Mouse (Mus musculus): ENCODE results near the gene Cacna2d3. TPM values are rescaled to one million over a fixed set of nuclear protein-coding genes. Genes with fewer than 3 reads are reported as not detected.

Gene Cacna2d3
- polyA plus RNA-seq, 1 experiment from 2014 or later: not detected

GRCm38 (mm10) chr14:29650591-29650990 is 71.1 kb downstream of the Cacna2d3 start:
- ATAC-seq: no peak
- Histone ChIP-seq H3K9me3 (ENCODE audit: low read length) (no peaks in the 10 kb centered on the region), H3K27me3 (ENCODE audit: insufficient read depth, low read length) (no peaks in the 10 kb centered on the region), H3K36me3 (replicated peaks; ENCODE audit: insufficient read depth, low read length) (no peaks in the 10 kb centered on the region), H3K4me2 (ENCODE audit: low read depth, low read length) (no peak overlapping the region), H3K4me3 (ENCODE audit: low read depth, low read length) (no peak overlapping the region), H3K9ac (replicated peaks) (no peak overlapping the region), H3K27ac (ENCODE audit: low read depth) (no peak overlapping the region), H3K4me1 (ENCODE audit: insufficient read depth) (no peaks in the 10 kb centered on the region)
- no peak for TF ChIP-seq CTCF (IDR thresholded peaks at IDR 0.05; ENCODE audit: low read depth)
- DNase-seq: no peak
- 63% methylated on average over 5 of the region's 5 CpGs for WGBS (ENCODE audit: insufficient replicate concordance)

- H3K27me3 ChIP-seq (ENCODE audit: insufficient read depth, low read length): no peaks in the 10 kb centered on the region
- whole genome bisulfite sequencing (ENCODE audit: insufficient replicate concordance): 72% methylated on average over 6 of the region's 6 CpGs
- no peak for DNase-seq
- H3K9me3 ChIP-seq (ENCODE audit: low read length): no peaks in the 10 kb centered on the region
- H3K36me3 ChIP-seq (replicated peaks; ENCODE audit: insufficient read depth, low read length): no peaks in the 10 kb centered on the region
- no peak overlapping the region for H3K4me3 ChIP-seq (ENCODE audit: low read depth, low read length)
- TF ChIP-seq EP300 (IDR thresholded peaks at IDR 0.05; ENCODE audit: low read depth) (no peak), CTCF (IDR thresholded peaks at IDR 0.05; ENCODE audit: low read depth) (no peak)
- no peak for ATAC-seq
- H3K27ac ChIP-seq (ENCODE audit: low read depth): no peak overlapping the region
- H3K4me2 ChIP-seq (ENCODE audit: low read depth, low read length): no peak overlapping the region
- no peak overlapping the region for H3K9ac ChIP-seq (replicated peaks)
- H3K4me1 ChIP-seq (ENCODE audit: insufficient read depth): no peaks in the 10 kb centered on the region
Measured at GRCm38 (mm10) chr14:29648721-29649120, 72.9 kb downstream of the Cacna2d3 start.

- no peak for DNase-seq
- WGBS (ENCODE audit: insufficient replicate concordance): 73% methylated on average over 11 of the region's 11 CpGs
- no peak overlapping the region for H3K4me3 ChIP-seq (ENCODE audit: low read depth, low read length)
- no peak for TF ChIP-seq CTCF (IDR thresholded peaks at IDR 0.05; ENCODE audit: low read depth)
- no peak for TF ChIP-seq EP300 (IDR thresholded peaks at IDR 0.05; ENCODE audit: low read depth)
- H3K4me2 ChIP-seq (ENCODE audit: low read depth, low read length): no peak overlapping the region
- H3K27ac ChIP-seq (ENCODE audit: low read depth): no peak overlapping the region
- H3K9me3 ChIP-seq (ENCODE audit: low read length): no peaks in the 10 kb centered on the region
- H3K9ac ChIP-seq (replicated peaks): no peak overlapping the region
- no peak for ATAC-seq
- H3K4me1 ChIP-seq (ENCODE audit: insufficient read depth): no peaks in the 10 kb centered on the region
- H3K27me3 ChIP-seq (ENCODE audit: insufficient read depth, low read length): no peaks in the 10 kb centered on the region
- no peaks in the 10 kb centered on the region for H3K36me3 ChIP-seq (replicated peaks; ENCODE audit: insufficient read depth, low read length)
Measured at GRCm38 (mm10) chr14:29645421-29645820, 76.2 kb downstream of the Cacna2d3 start.

GRCm38 (mm10) chr14:29643217-29643616 is 78.4 kb downstream of the Cacna2d3 start:
- WGBS (ENCODE audit: insufficient replicate concordance): 75% methylated on average over 4 of the region's 4 CpGs
- no peak overlapping the region for H3K9ac ChIP-seq (replicated peaks)
- no peak for ATAC-seq

GRCm38 (mm10) chr14:29639266-29639665 is 82.4 kb downstream of the Cacna2d3 start:
- no peak overlapping the region for H3K4me2 ChIP-seq (ENCODE audit: low read depth, low read length)
- no peaks in the 10 kb centered on the region for H3K4me1 ChIP-seq (ENCODE audit: insufficient read depth)
- no peaks in the 10 kb centered on the region for H3K27me3 ChIP-seq (ENCODE audit: insufficient read depth, low read length)
- no peak overlapping the region for H3K4me3 ChIP-seq (ENCODE audit: low read depth, low read length)
- no peaks in the 10 kb centered on the region for H3K9me3 ChIP-seq (ENCODE audit: low read length)
- H3K36me3 ChIP-seq (replicated peaks; ENCODE audit: insufficient read depth, low read length): no peaks in the 10 kb centered on the region
- ATAC-seq (no peak), DNase-seq (no peak)
- WGBS (ENCODE audit: insufficient replicate concordance): 58% methylated on average over 3 of the region's 3 CpGs
- H3K9ac ChIP-seq (replicated peaks): no peak overlapping the region
- TF ChIP-seq CTCF (IDR thresholded peaks at IDR 0.05; ENCODE audit: low read depth): no peak
- no peak for TF ChIP-seq EP300 (IDR thresholded peaks at IDR 0.05; ENCODE audit: low read depth)
- H3K27ac ChIP-seq (ENCODE audit: low read depth): no peak overlapping the region

More at GRCm38 (mm10) chr14:29643217-29643616, 78.4 kb downstream of the Cacna2d3 start:
- Histone ChIP-seq H3K4me1 (ENCODE audit: insufficient read depth) (no peaks in the 10 kb centered on the region), H3K4me2 (ENCODE audit: low read depth, low read length) (no peak overlapping the region), H3K4me3 (ENCODE audit: low read depth, low read length) (no peak overlapping the region), H3K27ac (ENCODE audit: low read depth) (no peak overlapping the region), H3K36me3 (replicated peaks; ENCODE audit: insufficient read depth, low read length) (no peaks in the 10 kb centered on the region), H3K9me3 (ENCODE audit: low read length) (no peaks in the 10 kb centered on the region), H3K27me3 (ENCODE audit: insufficient read depth, low read length) (no peaks in the 10 kb centered on the region)
- DNase-seq: no peak
- TF ChIP-seq EP300 (IDR thresholded peaks at IDR 0.05; ENCODE audit: low read depth) (no peak), CTCF (IDR thresholded peaks at IDR 0.05; ENCODE audit: low read depth) (no peak)

- 62% methylated on average over 8 of the region's 8 CpGs for WGBS (ENCODE audit: insufficient replicate concordance)
- no peaks in the 10 kb centered on the region for H3K27me3 ChIP-seq (ENCODE audit: insufficient read depth, low read length)
- H3K4me2 ChIP-seq (ENCODE audit: low read depth, low read length): no peak overlapping the region
- H3K4me1 ChIP-seq (ENCODE audit: insufficient read depth): no peaks in the 10 kb centered on the region
- H3K9me3 ChIP-seq (ENCODE audit: low read length): no peaks in the 10 kb centered on the region
- ATAC-seq: no peak
- no peak overlapping the region for H3K4me3 ChIP-seq (ENCODE audit: low read depth, low read length)
- DNase-seq: no peak
- no peak overlapping the region for H3K9ac ChIP-seq (replicated peaks)
- no peak overlapping the region for H3K27ac ChIP-seq (ENCODE audit: low read depth)
- no peaks in the 10 kb centered on the region for H3K36me3 ChIP-seq (replicated peaks; ENCODE audit: insufficient read depth, low read length)
- TF ChIP-seq EP300 (IDR thresholded peaks at IDR 0.05; ENCODE audit: low read depth): no peak
- no peak for TF ChIP-seq CTCF (IDR thresholded peaks at IDR 0.05; ENCODE audit: low read depth)
Measured at GRCm38 (mm10) chr14:29628213-29628612, 93.5 kb downstream of the Cacna2d3 start.

- no peak overlapping the region for H3K4me2 ChIP-seq (ENCODE audit: low read depth, low read length)
- no peaks in the 10 kb centered on the region for H3K9me3 ChIP-seq (ENCODE audit: low read length)
- no peak overlapping the region for H3K9ac ChIP-seq (replicated peaks)
- WGBS (ENCODE audit: insufficient replicate concordance): 80% methylated on average over 5 of the region's 5 CpGs
- no peak overlapping the region for H3K27ac ChIP-seq (ENCODE audit: low read depth)
- no peak for DNase-seq
- no peaks in the 10 kb centered on the region for H3K36me3 ChIP-seq (replicated peaks; ENCODE audit: insufficient read depth, low read length)
- TF ChIP-seq CTCF (IDR thresholded peaks at IDR 0.05; ENCODE audit: low read depth): no peak
- no peak for TF ChIP-seq EP300 (IDR thresholded peaks at IDR 0.05; ENCODE audit: low read depth)
- H3K4me3 ChIP-seq (ENCODE audit: low read depth, low read length): no peak overlapping the region
- ATAC-seq: no peak
- H3K27me3 ChIP-seq (ENCODE audit: insufficient read depth, low read length): no peaks in the 10 kb centered on the region
- no peaks in the 10 kb centered on the region for H3K4me1 ChIP-seq (ENCODE audit: insufficient read depth)
Measured at GRCm38 (mm10) chr14:29612436-29612835, 109.2 kb downstream of the Cacna2d3 start.

Data from liver, postnatal 0 days (tissue).